Mouse (Mus musculus): ENCODE measurements at regions not wholly inside any gene's neighbourhood (a gene's known extent, or its start where the extent isn't known, plus 50 kb on each side); places are given as distances from the start of the nearest gene placed in this dataset.

DNA sequence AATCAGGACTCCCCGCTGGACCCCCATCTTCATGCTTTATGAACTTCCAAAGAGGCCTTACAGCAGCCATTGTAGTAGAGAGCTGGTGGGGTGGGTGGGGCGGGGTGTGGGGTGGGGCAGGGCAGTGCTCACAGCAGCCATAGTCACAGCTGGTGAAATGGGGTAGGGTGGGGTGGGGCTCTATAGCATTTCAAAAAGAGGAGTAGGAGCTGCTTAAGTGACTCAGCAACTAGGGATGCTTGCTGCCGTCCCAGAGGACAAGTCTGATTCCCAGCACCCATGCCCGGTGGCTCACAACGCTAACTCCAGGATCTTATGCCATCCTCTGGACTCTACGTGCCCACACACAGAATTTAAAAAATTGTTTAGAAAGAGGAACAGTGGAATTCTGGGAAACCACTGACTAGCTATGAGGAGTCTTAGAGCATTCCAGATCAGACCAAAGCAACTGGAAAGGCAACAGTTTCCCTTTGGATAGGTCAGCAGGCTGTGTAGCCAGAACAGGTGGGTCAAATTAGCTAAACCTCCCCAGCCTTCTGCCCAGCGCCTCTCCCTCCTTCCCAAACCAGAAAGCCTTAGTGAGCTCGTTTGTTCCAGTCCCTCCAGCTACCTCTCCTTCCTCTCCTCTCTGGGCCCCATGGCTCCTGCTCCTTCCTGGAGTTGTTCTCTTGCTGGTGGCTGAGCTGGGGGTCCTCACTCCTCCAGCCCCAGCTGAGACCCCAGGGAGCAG lies 89.7 kb downstream of the Syf2 start:
- Histone ChIP-seq H3K27me3 (ENCODE audit: control insufficient read depth, insufficient read depth, low read length) (no peaks in the 10 kb centered on the region), H3K4me1 (ENCODE audit: control insufficient read depth, insufficient read depth, insufficient read length, low read length) (no peaks in the 10 kb centered on the region), H3K36me3 (ENCODE audit: control insufficient read depth, insufficient read depth, low read length) (no peaks in the 10 kb centered on the region), H3K27ac (ENCODE audit: insufficient read depth, low read depth, low read length) (no peak overlapping the region), H3K4me3 (ENCODE audit: low read depth, low read length) (no peak overlapping the region)
- TF ChIP-seq CTCF (IDR thresholded peaks at IDR 0.05; ENCODE audit: extremely low read depth, insufficient read length, insufficient replicate concordance, low read depth, low read length), result no peak
- no peak for TF ChIP-seq POLR2A (IDR thresholded peaks at IDR 0.05; ENCODE audit: low read depth, low read length)
- WGBS, result 72% methylated on average over 8 of the region's 8 CpGs

DNA sequence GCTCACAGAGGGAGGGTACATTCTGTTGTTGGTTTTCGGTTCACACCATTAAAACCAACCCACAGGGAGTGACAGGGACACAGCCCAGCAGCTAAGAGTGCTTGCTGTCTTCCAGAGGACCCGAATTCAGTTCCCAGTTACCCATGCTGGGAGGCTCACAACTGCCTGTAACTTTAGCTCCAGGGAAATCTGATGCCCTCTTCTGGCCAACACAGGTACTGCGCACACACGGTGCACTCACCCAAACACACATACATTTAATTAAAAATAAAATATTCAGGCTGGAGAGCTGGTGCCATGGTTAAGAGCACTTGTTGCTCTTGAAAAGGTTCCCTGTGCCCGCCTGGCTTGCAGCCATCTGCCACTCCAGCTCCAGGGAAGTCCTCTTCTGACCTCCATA lies 92.5 kb downstream of the Syf2 start:
- no peak overlapping the region for H3K27ac ChIP-seq (ENCODE audit: insufficient read depth, low read depth, low read length)
- no peak for TF ChIP-seq POLR2A (IDR thresholded peaks at IDR 0.05; ENCODE audit: low read depth, low read length)
- no peak; the same call in 1 of the 2 replicates for TF ChIP-seq CTCF (IDR thresholded peaks at IDR 0.05; ENCODE audit: extremely low read depth, insufficient read length, insufficient replicate concordance, low read depth, low read length)
- H3K27me3 ChIP-seq (ENCODE audit: control insufficient read depth, insufficient read depth, low read length), result no peaks in the 10 kb centered on the region
- no peaks in the 10 kb centered on the region for H3K4me1 ChIP-seq (ENCODE audit: control insufficient read depth, insufficient read depth, insufficient read length, low read length)
- no peak overlapping the region for H3K4me3 ChIP-seq (ENCODE audit: low read depth, low read length)
- no peaks in the 10 kb centered on the region for H3K36me3 ChIP-seq (ENCODE audit: control insufficient read depth, insufficient read depth, low read length)
- 95% methylated on average over 5 of the region's 5 CpGs for WGBS

DNA sequence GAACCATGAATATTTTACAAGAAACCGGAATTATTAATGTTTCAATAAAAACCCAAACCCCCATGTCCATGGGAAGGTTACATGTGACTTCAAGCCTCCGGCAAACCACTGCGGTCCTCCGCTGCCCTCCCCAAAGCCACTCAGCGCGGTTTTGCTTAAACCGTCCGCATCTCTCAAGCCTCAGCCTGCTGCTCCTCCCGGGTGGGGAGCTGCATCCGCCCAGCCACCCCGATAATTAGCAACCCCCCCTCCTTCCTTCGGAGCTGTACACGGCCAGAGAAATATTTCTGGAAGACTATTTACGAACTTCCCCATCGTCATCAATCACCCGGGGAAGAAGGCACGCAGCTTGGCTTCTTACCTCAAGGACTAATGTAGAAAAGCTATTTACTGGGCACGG lies 94.7 kb upstream of the Runx3 start:
- no peak for TF ChIP-seq CTCF (IDR thresholded peaks at IDR 0.05; ENCODE audit: extremely low read depth, insufficient read length, insufficient replicate concordance, low read depth, low read length)
- no peak overlapping the region for H3K4me3 ChIP-seq (ENCODE audit: low read depth, low read length)
- no peaks in the 10 kb centered on the region for H3K36me3 ChIP-seq (ENCODE audit: control insufficient read depth, insufficient read depth, low read length)
- H3K27me3 ChIP-seq (ENCODE audit: control insufficient read depth, insufficient read depth, low read length), result no peaks in the 10 kb centered on the region
- 48% methylated on average over 18 of the region's 18 CpGs for WGBS
- H3K27ac ChIP-seq (ENCODE audit: insufficient read depth, low read depth, low read length), result no peak overlapping the region
- H3K4me1 ChIP-seq (ENCODE audit: control insufficient read depth, insufficient read depth, insufficient read length, low read length), result no peaks in the 10 kb centered on the region

DNA sequence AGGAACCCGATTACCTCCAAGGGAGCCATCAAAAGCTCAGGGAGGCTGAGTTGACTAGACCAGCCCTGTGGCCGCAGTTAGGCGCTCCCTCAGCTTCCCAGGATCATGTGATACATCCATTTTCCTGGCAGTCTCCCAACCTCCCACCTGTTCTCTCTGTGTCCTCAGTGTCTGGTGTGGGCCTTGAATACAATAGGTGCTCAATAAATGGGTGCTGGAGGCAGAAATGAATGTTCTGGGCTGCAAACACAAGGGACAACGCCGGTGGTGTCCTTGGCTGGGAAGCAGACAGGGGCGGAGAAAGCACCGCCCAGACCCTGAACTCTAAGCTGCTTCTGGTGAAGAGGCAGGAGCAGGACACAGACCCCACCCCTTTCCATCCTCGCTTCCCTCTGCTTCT lies 93.3 kb upstream of the Runx3 start:
- Histone ChIP-seq H3K27me3 (ENCODE audit: control insufficient read depth, insufficient read depth, low read length) (no peaks in the 10 kb centered on the region), H3K27ac (ENCODE audit: insufficient read depth, low read depth, low read length) (no peak overlapping the region)
- 34% methylated on average over 8 of the region's 8 CpGs for WGBS

DNA sequence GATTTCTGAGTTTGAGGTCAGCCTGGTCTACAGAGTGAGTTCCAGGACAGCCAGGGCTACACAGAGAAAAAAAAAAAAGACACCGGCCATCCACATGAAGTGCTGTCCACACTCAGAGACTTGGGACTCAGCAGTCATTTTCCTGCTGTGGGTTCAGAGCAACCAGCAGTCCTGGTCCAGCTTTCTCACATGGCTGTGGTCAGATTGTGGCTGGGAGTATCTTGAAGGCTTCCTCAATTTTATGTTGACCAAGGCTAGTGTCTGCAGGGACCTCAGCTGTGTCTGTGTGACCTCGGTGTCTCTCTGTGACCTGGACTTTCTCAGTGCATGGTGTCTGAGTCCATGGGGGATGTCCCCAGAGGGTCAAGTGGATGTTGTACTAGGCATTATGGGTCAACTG lies 90.7 kb upstream of the Runx3 start:
- H3K27ac ChIP-seq (ENCODE audit: insufficient read depth, low read depth, low read length), result no peak overlapping the region
- TF ChIP-seq POLR2A (IDR thresholded peaks at IDR 0.05; ENCODE audit: low read depth, low read length) (no peak), CTCF (IDR thresholded peaks at IDR 0.05; ENCODE audit: extremely low read depth, insufficient read length, insufficient replicate concordance, low read depth, low read length) (no peak)
- WGBS, result 82% methylated on average over 2 of the region's 2 CpGs
- no peaks in the 10 kb centered on the region for H3K4me1 ChIP-seq (ENCODE audit: control insufficient read depth, insufficient read depth, insufficient read length, low read length)
- H3K36me3 ChIP-seq (ENCODE audit: control insufficient read depth, insufficient read depth, low read length), result no peaks in the 10 kb centered on the region
- H3K4me3 ChIP-seq (ENCODE audit: low read depth, low read length), result no peak overlapping the region
- no peaks in the 10 kb centered on the region for H3K27me3 ChIP-seq (ENCODE audit: control insufficient read depth, insufficient read depth, low read length)

More for the DNA sequence above, 93.3 kb upstream of the Runx3 start:
- Histone ChIP-seq H3K36me3 (ENCODE audit: control insufficient read depth, insufficient read depth, low read length) (no peaks in the 10 kb centered on the region), H3K4me1 (ENCODE audit: control insufficient read depth, insufficient read depth, insufficient read length, low read length) (no peaks in the 10 kb centered on the region), H3K4me3 (ENCODE audit: low read depth, low read length) (no peak overlapping the region)
- no peak for TF ChIP-seq POLR2A (IDR thresholded peaks at IDR 0.05; ENCODE audit: low read depth, low read length)
- TF ChIP-seq CTCF (IDR thresholded peaks at IDR 0.05; ENCODE audit: extremely low read depth, insufficient read length, insufficient replicate concordance, low read depth, low read length), result no peak

DNA sequence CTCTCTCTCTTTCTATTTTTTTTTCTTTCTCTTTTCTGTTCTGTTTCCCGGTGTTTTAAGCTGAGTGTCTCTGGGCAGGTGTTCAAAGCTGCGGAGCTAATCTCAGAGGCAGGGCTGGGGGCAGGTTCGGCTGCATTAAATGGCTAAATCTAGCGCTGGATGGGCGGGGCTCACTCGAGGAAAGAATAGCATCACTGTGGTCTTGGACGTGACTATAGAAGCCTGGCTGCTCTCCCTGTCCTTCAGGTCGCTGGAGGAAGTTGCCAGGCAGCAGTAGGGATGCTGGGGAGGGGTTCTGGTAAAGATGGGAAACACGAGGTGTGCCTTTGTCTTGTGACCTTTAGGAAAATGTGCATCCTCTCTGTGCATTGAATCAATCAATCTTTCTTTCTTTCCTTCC lies 88.0 kb upstream of the Runx3 start:
- H3K4me3 ChIP-seq (ENCODE audit: low read depth, low read length), result no peak overlapping the region
- H3K36me3 ChIP-seq (ENCODE audit: control insufficient read depth, insufficient read depth, low read length), result no peaks in the 10 kb centered on the region
- no peak overlapping the region for H3K27ac ChIP-seq (ENCODE audit: insufficient read depth, low read depth, low read length)
- no peak for TF ChIP-seq POLR2A (IDR thresholded peaks at IDR 0.05; ENCODE audit: low read depth, low read length)
- TF ChIP-seq CTCF (IDR thresholded peaks at IDR 0.05; ENCODE audit: extremely low read depth, insufficient read length, insufficient replicate concordance, low read depth, low read length), result no peak
- 0 out of 2 replicates have a peak, but pooled peaks cover 2% of the 10 kb centered on the region for H3K4me1 ChIP-seq (ENCODE audit: control insufficient read depth, insufficient read depth, insufficient read length, low read length)
- 13% methylated on average over 9 of the region's 9 CpGs for WGBS
- H3K27me3 ChIP-seq (ENCODE audit: control insufficient read depth, insufficient read depth, low read length), result no peaks in the 10 kb centered on the region

DNA sequence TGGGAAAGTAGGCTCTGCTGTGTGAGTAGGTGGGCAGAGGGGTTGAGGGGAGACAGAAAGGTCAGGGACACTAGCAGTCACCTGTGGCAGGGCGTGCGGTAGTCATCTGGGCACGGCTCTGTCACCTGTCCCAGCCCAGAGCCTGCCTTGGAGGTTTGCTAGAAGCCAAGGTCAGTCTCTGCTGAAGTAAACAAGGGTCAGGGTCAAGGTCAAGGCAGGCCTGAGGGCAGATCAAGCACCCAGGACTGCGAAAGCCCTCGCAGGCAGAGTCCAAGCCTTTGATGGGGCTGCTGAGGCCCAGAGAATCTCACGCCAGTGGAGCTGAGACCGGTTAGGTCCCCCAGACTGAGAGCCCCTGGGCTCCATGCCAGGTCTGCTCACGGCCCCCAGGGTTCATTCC lies 87.2 kb upstream of the Runx3 start:
- H3K27me3 ChIP-seq (ENCODE audit: control insufficient read depth, insufficient read depth, low read length), result no peaks in the 10 kb centered on the region
- no peak overlapping the region for H3K4me3 ChIP-seq (ENCODE audit: low read depth, low read length)
- WGBS, result 58% methylated on average over 8 of the region's 8 CpGs
- H3K27ac ChIP-seq (ENCODE audit: insufficient read depth, low read depth, low read length), result no peak overlapping the region
- no peaks in the 10 kb centered on the region for H3K36me3 ChIP-seq (ENCODE audit: control insufficient read depth, insufficient read depth, low read length)
- TF ChIP-seq POLR2A (IDR thresholded peaks at IDR 0.05; ENCODE audit: low read depth, low read length), result no peak
- no peak for TF ChIP-seq CTCF (IDR thresholded peaks at IDR 0.05; ENCODE audit: extremely low read depth, insufficient read length, insufficient replicate concordance, low read depth, low read length)
- H3K4me1 ChIP-seq (ENCODE audit: control insufficient read depth, insufficient read depth, insufficient read length, low read length), result 0 out of 2 replicates have a peak, but pooled peaks cover 2% of the 10 kb centered on the region

Measured in small intestine, adult 2 months (tissue).